Mouse (Mus musculus): ENCODE data around the gene Olfr1442.

DNA sequence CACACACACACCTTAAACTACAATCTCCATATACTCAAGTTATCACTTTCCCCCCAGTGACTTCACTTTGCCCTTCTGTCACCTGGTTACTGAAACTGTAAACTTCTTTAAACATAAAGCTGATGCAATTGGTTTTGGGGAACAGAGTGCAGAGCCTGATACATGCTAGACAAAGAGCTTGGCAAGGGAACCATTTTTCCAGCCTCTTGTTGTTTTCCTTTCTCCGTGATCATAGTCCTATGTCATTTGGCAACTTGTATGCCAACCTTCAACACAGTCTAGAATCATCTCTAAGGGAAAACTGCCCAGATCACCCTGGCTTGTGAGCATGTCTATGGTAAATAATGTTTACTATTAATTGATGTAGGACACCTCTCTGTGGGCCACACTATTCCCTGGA, 32.2 kb upstream of the Olfr1442 start:
- TF ChIP-seq CTCF (IDR thresholded peaks at IDR 0.05; ENCODE audit: low read depth, low read length) = no peak
- TF ChIP-seq POLR2AphosphoS5 (IDR thresholded peaks at IDR 0.05; ENCODE audit: insufficient replicate concordance, low read depth, low read length) = no peak
- TF ChIP-seq GATA1 (IDR thresholded peaks at IDR 0.05; ENCODE audit: borderline replicate concordance, low read length) = no peak

Measured in G1E (cell line).